Mouse (Mus musculus) heart, adult 8-10 months (tissue): ENCODE data around the gene Sgsm1. TPM values are rescaled to one million over a fixed set of nuclear protein-coding genes. Genes with fewer than 3 reads are reported as not detected.

Source experiments
- DNase-seq: peaks from one replicate; pipeline ENCODE4 v3.0.0; 2022; ENCODE audit warnings: low spot score
- total RNA-seq, 4 experiments: library from RNA; stranded (reverse); gene quantifications; 2 replicates each; pipeline ENCODE4 v1.2.4; 2022

Gene Sgsm1
- total RNA-seq, 4 experiments from 2014 or later = 0.37 to 0.84 (median 0.58) TPM

DNA sequence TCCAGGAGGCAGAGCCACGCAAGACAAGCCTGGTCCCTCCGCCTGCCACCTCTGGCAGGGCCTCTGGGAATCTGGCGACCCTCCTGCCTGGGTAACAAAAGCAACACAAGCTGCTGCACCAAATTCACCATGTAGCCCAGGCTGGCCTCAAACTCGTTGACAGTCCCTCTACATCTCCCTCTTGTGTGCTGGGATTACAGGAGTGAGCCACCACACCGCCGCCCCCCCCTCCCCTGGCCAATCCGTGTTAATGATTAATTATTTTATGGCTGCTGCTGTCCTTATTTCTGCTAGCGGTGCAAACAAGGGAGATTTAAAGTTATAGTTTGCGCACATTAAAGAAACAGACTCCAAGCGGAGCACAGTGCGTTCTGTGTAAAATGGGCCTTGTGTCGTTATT lies 93.5 kb downstream of the Sgsm1 start:
- DNase-seq = no peak

- DNase-seq = no peak
These were observed 94.1 kb downstream of the Sgsm1 start for GRCm38 (mm10) chr5:113216328-113216960.

- DNase-seq = no peak
These were observed 95.0 kb downstream of the Sgsm1 start for GRCm38 (mm10) chr5:113215610-113216011.

GRCm38 (mm10) chr5:113214455-113214854 lies 96.1 kb downstream of the Sgsm1 start:
- DNase-seq = no peak

- DNase-seq = no peak
These were observed 96.5 kb downstream of the Sgsm1 start for GRCm38 (mm10) chr5:113214041-113214440.

DNA sequence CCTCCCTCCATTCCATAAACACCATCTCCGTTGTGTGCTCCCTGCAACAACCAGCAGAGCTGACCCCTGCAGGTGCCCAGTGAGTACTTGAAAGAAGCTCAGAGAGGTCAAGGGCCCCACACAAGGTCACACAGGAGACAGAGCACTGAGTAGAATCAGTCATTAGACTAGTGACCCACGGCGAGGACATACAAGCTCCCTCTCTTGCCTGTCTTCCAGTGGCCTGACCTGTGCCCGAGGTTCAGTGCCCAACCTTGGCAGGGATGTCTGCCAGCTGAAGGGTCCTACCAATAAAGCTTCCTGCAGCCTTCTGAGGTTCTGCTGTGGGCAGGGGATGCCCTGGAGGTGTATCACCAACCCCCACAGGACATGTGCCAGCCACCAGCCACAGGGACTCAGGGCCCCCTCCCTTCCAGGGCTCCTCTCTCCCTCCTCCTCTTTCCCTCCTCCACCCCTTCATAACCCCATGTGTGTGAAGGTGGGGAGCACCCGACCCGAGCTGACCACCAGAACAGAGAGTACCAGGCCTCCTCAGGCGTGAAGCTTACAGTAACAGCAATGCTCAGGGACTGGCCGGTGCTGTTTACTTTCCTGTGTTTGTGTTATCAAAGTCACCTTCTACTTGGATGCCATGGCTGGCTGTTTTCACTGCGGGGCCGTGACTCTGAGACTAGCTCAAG lies 98.3 kb downstream of the Sgsm1 start:
- DNase-seq = no peak

- DNase-seq = no peak
These were observed 100.3 kb downstream of the Sgsm1 start for GRCm38 (mm10) chr5:113210314-113210713.

DNA sequence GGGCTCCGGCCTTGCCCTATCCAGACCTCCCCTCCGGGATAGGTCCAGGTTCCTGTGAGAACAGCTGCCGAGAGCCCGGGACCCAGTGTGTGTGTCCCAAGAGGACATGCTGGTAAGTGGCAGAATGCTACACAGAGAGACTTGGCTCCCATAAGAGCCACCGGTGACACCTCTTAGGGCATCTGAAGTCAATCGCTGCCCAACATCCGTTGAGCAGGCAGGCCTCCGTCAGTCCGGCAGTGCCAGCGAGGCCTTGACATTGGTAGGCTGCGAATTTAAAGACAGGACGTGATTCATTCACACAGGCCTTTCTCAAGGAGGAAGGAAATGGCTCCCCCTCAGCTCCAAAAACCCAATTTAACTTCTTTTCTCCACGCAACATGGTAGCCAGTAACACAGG lies 100.7 kb downstream of the Sgsm1 start:
- no peak for DNase-seq

DNA sequence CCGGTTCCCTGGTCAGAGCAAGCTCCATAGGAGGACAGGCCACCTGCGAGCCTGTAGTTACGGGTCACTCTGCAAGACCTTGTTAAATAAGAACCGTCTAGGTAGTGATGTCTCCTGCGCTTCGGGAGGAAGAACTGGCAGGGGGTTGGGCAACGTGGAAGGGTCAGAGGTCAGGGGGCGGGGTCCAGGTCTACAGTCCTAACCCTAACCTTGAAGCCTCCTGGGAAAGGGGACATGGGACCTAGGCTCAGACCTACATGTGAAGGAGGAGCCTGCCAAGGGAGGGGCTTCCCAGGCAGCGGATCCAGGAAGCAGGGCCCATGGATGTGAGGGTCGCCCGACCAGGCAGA lies 101.2 kb downstream of the Sgsm1 start:
- no peak for DNase-seq

DNA sequence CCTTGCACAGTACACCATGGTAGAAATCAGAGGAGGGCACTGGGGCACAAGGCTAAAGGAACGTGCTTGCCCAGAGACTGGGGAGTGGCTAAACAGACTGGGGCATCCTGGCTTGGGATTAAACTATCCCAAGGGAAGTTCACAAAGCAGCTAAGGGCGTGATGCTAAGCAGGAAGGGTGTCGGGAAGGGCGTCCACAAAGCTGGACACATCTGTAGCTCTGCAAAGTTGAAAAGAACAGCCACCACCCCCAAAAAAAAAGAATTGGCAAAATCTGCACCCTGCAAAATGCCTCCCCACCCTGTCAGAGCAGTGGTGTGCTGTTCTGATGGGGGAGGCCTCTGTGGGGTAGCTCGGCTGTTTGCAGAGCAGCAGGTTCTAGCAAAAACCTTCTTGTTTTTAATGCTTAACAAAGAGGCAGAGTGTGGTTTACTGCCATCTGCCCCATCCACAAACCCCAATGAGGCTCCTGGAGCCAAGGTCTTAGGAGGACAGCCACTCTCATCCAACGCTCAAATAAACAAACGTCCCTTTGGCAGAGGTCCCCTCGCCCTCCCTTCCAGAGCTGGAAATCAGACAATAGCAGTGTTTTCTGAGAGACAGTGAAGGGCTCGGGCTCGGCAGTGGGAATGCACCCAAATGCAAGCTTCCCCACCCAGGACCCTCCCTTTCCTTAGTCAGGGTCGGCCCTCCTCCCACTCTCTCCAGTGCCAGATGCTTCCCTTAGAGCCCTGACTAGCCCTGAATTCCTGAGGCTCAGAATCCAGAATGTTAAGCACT lies 101.8 kb downstream of the Sgsm1 start:
- peak; percentile 89 for DNase-seq

DNA sequence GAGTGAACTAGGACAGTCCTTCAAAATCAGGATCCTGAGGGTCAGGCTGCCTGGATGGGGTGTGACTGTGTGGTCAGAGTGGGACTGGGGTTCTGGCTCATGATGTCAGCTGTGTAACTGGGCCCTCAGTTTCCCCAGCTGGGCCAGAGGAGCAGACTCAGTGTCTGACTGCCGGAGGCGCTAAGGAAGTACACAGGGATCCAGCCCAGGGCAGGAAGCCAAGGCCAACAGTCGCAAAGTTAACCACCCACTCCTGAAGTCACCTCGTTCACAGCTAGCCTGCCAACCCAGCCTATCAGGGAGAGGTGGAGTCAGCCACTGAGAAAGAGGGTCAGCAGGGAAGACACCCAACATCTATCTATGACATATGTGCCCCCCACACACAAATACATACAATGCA lies 102.5 kb downstream of the Sgsm1 start:
- peak; percentile 84 for DNase-seq

DNA sequence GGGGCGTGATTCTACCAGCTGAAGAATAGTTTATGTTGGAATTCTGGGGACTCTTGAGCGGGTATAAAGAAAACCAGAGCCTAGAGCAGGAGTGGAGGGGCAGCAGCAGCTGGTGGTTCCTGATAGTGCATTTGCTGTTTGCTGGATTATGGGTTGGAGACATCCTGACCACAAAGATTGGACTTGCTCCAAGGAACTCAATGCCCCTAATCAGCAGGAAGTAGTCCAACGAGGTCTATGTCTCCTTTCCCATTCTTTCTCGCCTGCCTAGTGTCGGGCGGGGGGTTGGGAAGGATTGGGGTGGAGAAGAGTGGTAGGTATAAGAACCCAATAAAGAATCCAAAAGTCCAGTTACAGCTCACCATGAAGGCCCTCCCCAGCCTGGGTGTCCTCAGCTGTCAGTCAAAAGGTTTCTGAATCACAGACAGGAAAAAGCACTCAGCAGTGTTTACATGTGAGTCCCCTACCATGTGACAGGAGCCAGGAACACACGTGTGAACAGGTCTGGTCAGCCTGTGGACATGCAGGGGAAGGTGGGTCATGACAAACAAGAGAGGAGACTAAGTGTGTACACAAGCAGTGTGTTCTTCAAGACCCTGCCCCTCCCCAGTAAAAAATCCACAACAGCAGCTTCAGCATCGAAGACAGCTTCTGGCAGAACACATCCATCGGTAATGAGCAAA lies 103.8 kb downstream of the Sgsm1 start:
- no peak for DNase-seq

DNA sequence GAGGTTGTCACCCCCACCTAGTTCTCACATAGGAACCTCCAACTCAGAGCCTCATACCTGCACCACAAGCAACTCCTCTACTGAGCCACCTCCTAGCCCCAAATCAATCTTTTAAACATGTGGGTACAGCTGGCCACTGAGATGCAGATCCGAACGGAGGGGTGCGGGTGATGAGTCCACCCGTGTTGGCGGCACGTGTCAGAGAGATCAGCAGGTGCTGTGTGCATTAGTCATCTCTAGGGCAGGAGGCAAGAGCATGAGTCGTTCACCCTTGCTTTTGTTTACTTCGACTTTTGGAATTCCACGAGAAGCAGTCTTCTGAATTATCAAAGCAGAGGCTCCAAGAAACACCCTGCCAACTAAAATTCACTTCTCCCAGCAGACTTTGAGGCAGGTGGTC lies 106.4 kb downstream of the Sgsm1 start:
- DNase-seq = no peak

- DNase-seq = no peak
These were observed 110.8 kb downstream of the Sgsm1 start for GRCm38 (mm10) chr5:113199772-113200134.

- peak; percentile 74 for DNase-seq
These were observed 111.3 kb downstream of the Sgsm1 start for GRCm38 (mm10) chr5:113199126-113199771.

DNA sequence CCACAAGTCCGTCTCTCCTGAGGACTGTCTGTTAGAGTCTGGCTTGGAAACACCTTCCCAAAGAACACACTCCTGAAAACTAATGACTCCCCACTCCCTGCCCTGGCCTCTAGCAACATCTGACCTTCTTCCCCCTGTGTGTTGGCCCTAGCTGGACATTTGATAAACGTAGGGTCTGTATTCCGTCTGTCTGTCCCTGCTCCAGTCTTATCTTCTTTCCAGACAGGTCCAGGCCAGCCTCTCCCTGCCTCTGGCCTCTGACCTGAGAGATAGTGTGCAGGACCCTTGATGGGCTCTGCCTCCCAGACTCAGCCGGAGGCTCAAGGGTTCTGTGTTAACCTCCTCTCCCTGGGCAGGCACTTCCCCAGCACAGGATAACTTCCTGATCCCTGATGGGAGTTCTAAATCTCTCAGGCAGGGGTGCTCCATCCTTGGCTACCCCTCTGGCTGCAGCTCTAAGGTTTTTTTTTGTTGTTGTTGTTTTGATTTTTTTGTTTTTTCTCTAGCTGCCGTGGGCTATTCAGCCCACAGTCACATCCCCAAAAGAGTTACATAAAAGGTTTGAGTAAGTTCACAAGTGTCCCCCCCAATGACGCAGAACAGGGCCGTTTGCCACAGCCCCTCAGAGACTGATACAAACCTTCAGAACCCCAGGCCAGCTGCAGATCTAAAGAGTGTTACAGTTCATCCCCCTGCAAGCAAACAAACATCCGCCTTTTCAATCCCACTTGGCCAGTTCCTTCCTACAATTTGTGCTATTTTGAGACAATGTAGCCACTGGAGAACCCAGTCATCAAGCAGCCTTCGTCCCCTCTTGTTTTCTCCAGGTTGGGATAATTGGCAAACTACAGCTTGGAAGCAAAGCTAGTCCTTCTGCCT lies 113.4 kb downstream of the Sgsm1 start:
- DNase-seq = peak; percentile 71

GRCm38 (mm10) chr5:113195907-113196306 lies 114.7 kb downstream of the Sgsm1 start:
- no peak for DNase-seq

DNA sequence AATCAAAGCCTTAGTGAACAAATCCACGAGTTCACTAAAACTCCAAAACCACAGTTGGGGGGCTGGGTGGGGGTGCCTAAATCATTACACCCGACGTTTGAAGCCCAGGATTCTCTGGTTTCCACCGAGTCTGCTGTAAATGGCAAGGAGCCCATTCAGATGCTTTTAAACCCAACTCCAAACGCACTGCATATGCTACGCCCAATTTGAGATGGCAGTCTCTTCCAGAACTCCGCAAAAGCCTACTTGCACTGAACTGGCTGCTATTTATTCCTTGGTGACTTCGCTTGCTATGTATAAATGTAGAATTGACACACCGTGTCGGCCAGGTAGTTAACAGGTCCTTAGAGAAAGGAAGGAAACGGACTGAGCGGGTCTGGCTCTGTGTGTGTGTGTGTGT lies 115.1 kb downstream of the Sgsm1 start:
- no peak for DNase-seq

- no peak for DNase-seq
These were observed 116.8 kb downstream of the Sgsm1 start for GRCm38 (mm10) chr5:113193762-113194161.
